Mouse (Mus musculus): ENCODE results near the gene Hist1h3a. TPM values are rescaled to one million over a fixed set of nuclear protein-coding genes. Genes with fewer than 3 reads are reported as not detected.

Hist1h3a gene
- total RNA-seq, 2 experiments from 2014 or later, result 42.3 to 45.0 TPM

Small RNA genes lying within 50 kb of the gene (microRNA-seq; reads per million reads assigned to microRNA genes)
- 0 reads per million in 2 experiments for gene Gm44314
- 0 reads per million in 2 experiments for gene Gm44484

Other genes with a start within 250 kb of the Hist1h3a start
- gene Hist1h4h, start 231.3 kb downstream of the Hist1h3a start, total RNA-seq (2021), result 100 to 1,000 TPM; 329 to 333 TPM
- 1 to 10 TPM; 1.5 to 3.4 TPM for gene Hist1h2af, start 228.5 kb downstream of the Hist1h3a start, total RNA-seq (2021)
- gene Hist1h3g, start 227.0 kb downstream of the Hist1h3a start, total RNA-seq (2021), result 1 to 10 TPM; 3.1 to 3.5 TPM
- under 1 TPM; 0.54 to 0.67 TPM for gene Hist1h2bh, start 219.0 kb downstream of the Hist1h3a start, total RNA-seq (2021)
- 10 to 100 TPM; 16.3 to 17.0 TPM for gene Hist1h3f, start 218.3 kb downstream of the Hist1h3a start, total RNA-seq (2021)
- 100 to 1,000 TPM; 168 to 177 TPM for gene Hist1h4f, start 210.7 kb downstream of the Hist1h3a start, total RNA-seq (2021)
- 1 to 10 TPM; 3.1 to 3.7 TPM for gene Hist1h1d, start 209.1 kb downstream of the Hist1h3a start, total RNA-seq (2021)
- gene Hist1h3e, start 200.0 kb downstream of the Hist1h3a start, total RNA-seq (2021), result 10 to 100 TPM; 47.4 to 48.5 TPM
- gene Hist1h2ae, start 191.2 kb downstream of the Hist1h3a start, total RNA-seq (2021), result 1 to 10 TPM; 4.3 to 7.1 TPM
- gene Hist1h2bg, start 191.0 kb downstream of the Hist1h3a start, total RNA-seq (2021), result 10 to 100 TPM; 61.6 to 70.8 TPM
- 10 to 100 TPM; 14.7 to 26.1 TPM for gene Hist1h2bf, start 188.2 kb downstream of the Hist1h3a start, total RNA-seq (2021)
- gene Hist1h2ad, start 188.0 kb downstream of the Hist1h3a start, total RNA-seq (2021), result 10 to 100 TPM in 1 of 2 experiments, 1 to 10 TPM in 1; 6.3 to 11.0 TPM
- 10 to 100 TPM in 1 of 2 experiments, 1 to 10 TPM in 1; 9.3 to 10.4 TPM for gene Hist1h3d, start 186.6 kb downstream of the Hist1h3a start, total RNA-seq (2021)
- gene Hist1h4d, start 180.8 kb downstream of the Hist1h3a start, total RNA-seq (2021), result 100 to 1,000 TPM; 166 to 191 TPM
- gene Hist1h2be, start 141.3 kb downstream of the Hist1h3a start, total RNA-seq (2021), result 1 to 10 TPM; 7.9 TPM
- gene Hist1h1e, start 139.8 kb downstream of the Hist1h3a start, total RNA-seq (2021), result 10 to 100 TPM; 49.2 to 54.0 TPM
- gene Hist1h2ac, start 78.4 kb downstream of the Hist1h3a start, total RNA-seq (2021), result 1 to 10 TPM; 2.4 to 2.5 TPM
- gene Hist1h2bc, start 78.2 kb downstream of the Hist1h3a start, total RNA-seq (2021), result 10 to 100 TPM; 29.7 to 32.4 TPM
- not detected for gene Hist1h1t, start 66.6 kb downstream of the Hist1h3a start, total RNA-seq (2021)
- 100 to 1,000 TPM; 114 to 117 TPM for gene Hist1h4c, start 63.9 kb downstream of the Hist1h3a start, total RNA-seq (2021)
- gene Hfe, start 51.5 kb downstream of the Hist1h3a start, total RNA-seq (2021), result 1 to 10 TPM; 3.4 to 3.9 TPM
- 10 to 100 TPM; 55.8 to 61.1 TPM for gene Hist1h1c, start 23.6 kb downstream of the Hist1h3a start, total RNA-seq (2021)
- gene Hist1h3c, start 16.8 kb downstream of the Hist1h3a start, total RNA-seq (2021), result not detected
- 10 to 100 TPM; 17.8 to 19.6 TPM for gene Hist1h2bb, start 15.7 kb downstream of the Hist1h3a start, total RNA-seq (2021)
- gene Hist1h2ab, start 11.3 kb downstream of the Hist1h3a start, total RNA-seq (2021), result 10 to 100 TPM; 17.2 to 22.5 TPM
- gene Hist1h3b, start 10.1 kb downstream of the Hist1h3a start, total RNA-seq (2021), result 1 to 10 TPM; 4.3 to 9.9 TPM
- 10 to 100 TPM; 92.6 to 94.4 TPM for gene Hist1h4b, start 5.4 kb downstream of the Hist1h3a start, total RNA-seq (2021)
- gene Hist1h4a, start 1.2 kb downstream of the Hist1h3a start, total RNA-seq (2021), result 10 to 100 TPM; 64.4 to 74.0 TPM
- 10 to 100 TPM; 24.9 to 25.2 TPM for gene Hist1h1a, start 1.3 kb upstream of the Hist1h3a start, total RNA-seq (2021)
- not detected for gene Trim38, start 7.5 kb upstream of the Hist1h3a start, total RNA-seq (2021)
- gene Slc17a2, start 44.6 kb upstream of the Hist1h3a start, total RNA-seq (2021), result not detected
- not detected for gene Slc17a3, start 77.0 kb upstream of the Hist1h3a start, total RNA-seq (2021)
- not detected for gene Slc17a1, start 105.4 kb upstream of the Hist1h3a start, total RNA-seq (2021)
- gene Slc17a4, start 152.6 kb upstream of the Hist1h3a start, total RNA-seq (2021), result not detected
- not detected for gene Hist1h2ba, start 171.8 kb upstream of the Hist1h3a start, total RNA-seq (2021)
- not detected for gene Hist1h2aa, start 172.1 kb upstream of the Hist1h3a start, total RNA-seq (2021)
- gene Scgn, start 228.8 kb upstream of the Hist1h3a start, total RNA-seq (2021), result not detected